Mouse (Mus musculus) kidney, embryonic 15.5 days (tissue): ENCODE measurements at regions not wholly inside any gene's neighbourhood (a gene's known extent, or its start where the extent isn't known, plus 50 kb on each side); places are given as distances from the start of the nearest gene placed in this dataset.

Source experiments
- ATAC-seq: fragments of 200-750 bp; cut with Nextera tagmentation; replicated peaks from 2 replicates; pipeline ENCODE4 v1.8.0; 2017; ENCODE audit warnings: moderate TSS enrichment; ENCODE audit not compliant: low FRiP score
- H3K27ac ChIP-seq: fragments of 300-500 bp; sonication (generic); 2 replicates; pipeline ENCODE4 v1.5.1; 2015; ENCODE audit warnings: mild to moderate bottlenecking, inconsistent platforms
- H3K27me3 ChIP-seq: fragments of 300-500 bp; sonication (generic); 2 replicates; pipeline ENCODE4 v1.6.1; 2015; ENCODE audit warnings: inconsistent platforms
- H3K36me3 ChIP-seq: fragments of 300-500 bp; sonication (generic); 2 replicates; pipeline ENCODE4 v1.6.1; 2015; ENCODE audit warnings: inconsistent platforms
- H3K4me1 ChIP-seq: fragments of 300-500 bp; sonication (generic); 2 replicates; pipeline ENCODE4 v1.6.1; 2015; ENCODE audit warnings: inconsistent platforms
- H3K4me2 ChIP-seq: fragments of 300-500 bp; sonication (generic); 2 replicates; pipeline ENCODE4 v1.6.1; 2015; ENCODE audit warnings: moderate library complexity, mild to moderate bottlenecking, inconsistent platforms
- H3K4me3 ChIP-seq: fragments of 300-500 bp; sonication (generic); replicated peaks from 2 replicates; pipeline ENCODE4 v1.5.1; 2015; ENCODE audit warnings: mild to moderate bottlenecking, inconsistent platforms
- H3K9ac ChIP-seq: fragments of 300-500 bp; sonication (generic); 2 replicates; pipeline ENCODE4 v1.6.1; 2015; ENCODE audit warnings: mild to moderate bottlenecking, inconsistent platforms
- H3K9me3 ChIP-seq: fragments of 300-500 bp; sonication (generic); replicated peaks from 2 replicates; pipeline ENCODE4 v1.6.1; 2016; ENCODE audit warnings: inconsistent platforms
- WGBS: fragments of 180-500 bp; shearing (Covaris S2); methylation state at CpG from one replicate; pipeline ENCODE4 v1.1.7; 2015; ENCODE audit warnings: mixed read lengths; 5-methylcytosine and 5-hydroxymethylcytosine counted together

DNA sequence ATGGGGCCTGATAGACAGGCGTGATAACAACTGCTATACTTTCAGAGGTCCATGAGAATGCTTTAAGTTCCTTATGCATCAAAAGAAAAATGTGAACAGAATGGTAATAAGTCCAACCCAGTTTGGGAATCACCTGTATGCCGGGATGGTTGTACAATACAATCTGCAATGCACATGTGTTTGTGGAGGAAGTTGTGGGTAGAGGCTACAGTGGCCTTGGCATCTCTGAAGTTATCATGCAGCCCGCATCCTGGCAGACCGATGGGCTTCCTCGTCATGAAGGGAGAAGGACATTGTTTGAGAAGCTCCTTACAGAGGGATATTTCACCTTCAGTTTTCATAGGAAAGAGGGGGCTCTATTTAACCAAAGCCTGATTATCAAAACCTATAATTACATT is 281.3 kb upstream of the Sall1 start:
- Histone ChIP-seq H3K4me1 (0 out of 2 replicates have a peak, but pooled peaks cover 4% of the 10 kb centered on the region), H3K36me3 (no peaks in the 10 kb centered on the region), H3K27me3 (no peaks in the 10 kb centered on the region), H3K9ac (no peak overlapping the region), H3K4me2 (no peak overlapping the region), H3K27ac (no peak overlapping the region), H3K4me3 (no peak overlapping the region), H3K9me3 (no peaks in the 10 kb centered on the region)
- ATAC-seq, result no peak
- 89% methylated on average over 5 of the region's 5 CpGs for WGBS

DNA sequence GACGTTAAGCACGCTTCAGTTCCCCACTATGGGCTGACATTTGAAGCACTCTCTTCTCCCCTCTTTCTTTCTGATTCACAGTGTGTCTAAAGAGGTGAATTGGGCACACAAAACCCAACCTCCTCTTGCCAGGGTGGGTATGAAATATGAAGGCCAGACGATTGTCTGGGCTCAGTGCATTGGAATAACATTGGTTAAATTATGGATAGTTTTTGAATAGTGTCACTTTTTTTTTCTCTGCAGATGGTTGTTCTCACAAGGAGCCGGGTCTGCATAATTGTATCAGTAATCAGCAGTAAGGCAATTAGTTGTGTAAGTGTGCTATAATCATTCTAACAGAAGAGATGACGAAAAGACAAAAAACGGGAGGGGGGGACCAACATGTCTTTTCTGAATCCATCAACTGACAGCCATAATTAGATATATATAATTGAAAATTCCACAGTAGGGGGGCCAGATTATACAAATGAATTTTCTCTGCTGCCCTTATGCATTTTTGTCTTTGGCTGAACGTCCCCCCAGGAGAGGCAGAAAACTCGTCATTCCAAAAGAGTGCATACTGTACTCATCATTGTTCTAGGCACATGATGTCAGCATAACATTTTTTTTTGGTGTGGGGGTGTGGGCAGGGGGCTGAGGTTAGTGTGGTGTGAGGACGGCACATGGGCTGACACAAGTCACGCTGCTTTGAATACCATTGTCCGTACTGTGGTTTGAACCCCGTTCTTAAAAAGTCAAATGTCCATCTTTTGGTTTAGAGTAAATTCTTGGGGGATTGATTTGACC is 280.7 kb upstream of the Sall1 start:
- Histone ChIP-seq H3K27me3 (no peaks in the 10 kb centered on the region), H3K27ac (no peak overlapping the region), H3K36me3 (no peaks in the 10 kb centered on the region), H3K4me2 (no peak overlapping the region), H3K9me3 (no peaks in the 10 kb centered on the region), H3K4me1 (0 out of 2 replicates have a peak, but pooled peaks cover 4% of the 10 kb centered on the region), H3K4me3 (no peak overlapping the region), H3K9ac (no peak overlapping the region)
- ATAC-seq, result no peak
- 71% methylated on average over 12 of the region's 12 CpGs for WGBS

- peak overlapping the region; percentile 95 for H3K27ac ChIP-seq
- 31% methylated on average over 18 of the region's 18 CpGs for WGBS
Measured at GRCm38 (mm10) chr8:89317514-89318289, 273.7 kb upstream of the Sall1 start.

GRCm38 (mm10) chr8:89316566-89317175 is 272.7 kb upstream of the Sall1 start:
- Histone ChIP-seq H3K4me3 (no peak overlapping the region), H3K27me3 (no peaks in the 10 kb centered on the region), H3K27ac (peak overlapping the region; percentile 95), H3K4me1 (peaks cover 22% of the 10 kb centered on the region), H3K9ac (no peak overlapping the region), H3K36me3 (no peaks in the 10 kb centered on the region), H3K4me2 (peak overlapping the region; percentile 51), H3K9me3 (no peaks in the 10 kb centered on the region)
- ATAC-seq, result peak; percentile 73
- WGBS, result 40% methylated on average over 12 of the region's 12 CpGs

More at GRCm38 (mm10) chr8:89317514-89318289, 273.7 kb upstream of the Sall1 start:
- Histone ChIP-seq H3K9ac (no peak overlapping the region), H3K4me1 (peaks cover 22% of the 10 kb centered on the region), H3K4me2 (peak overlapping the region; percentile 51), H3K9me3 (no peaks in the 10 kb centered on the region), H3K27me3 (no peaks in the 10 kb centered on the region), H3K36me3 (no peaks in the 10 kb centered on the region), H3K4me3 (peak overlapping the region; percentile 23)
- peak; percentile 82 for ATAC-seq

DNA sequence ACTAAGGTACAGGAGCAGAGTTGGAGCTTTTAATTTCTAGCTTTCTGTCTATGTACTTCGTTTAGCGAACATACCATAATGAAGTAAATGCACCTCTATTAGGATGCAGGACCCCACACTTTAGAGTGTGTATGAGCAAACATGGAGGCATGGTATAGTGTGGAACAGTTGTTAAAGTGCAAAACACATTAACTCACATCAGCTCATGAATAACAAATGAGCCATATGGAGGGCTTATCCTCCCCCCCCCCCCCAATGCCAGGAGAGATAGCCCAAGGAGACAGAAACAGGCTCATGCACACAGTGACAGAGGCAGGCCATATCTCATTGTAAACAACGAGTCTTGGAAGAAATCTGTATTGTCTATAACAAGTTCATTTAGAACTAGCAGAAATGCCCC is 270.9 kb upstream of the Sall1 start:
- H3K36me3 ChIP-seq, result no peaks in the 10 kb centered on the region
- WGBS, result 87% methylated on average over 3 of the region's 3 CpGs
- H3K4me2 ChIP-seq, result no peak overlapping the region
- H3K27ac ChIP-seq, result no peak overlapping the region
- H3K9me3 ChIP-seq, result no peaks in the 10 kb centered on the region
- peaks cover 29% of the 10 kb centered on the region for H3K4me1 ChIP-seq
- no peak for ATAC-seq
- H3K9ac ChIP-seq, result no peak overlapping the region
- no peak overlapping the region for H3K4me3 ChIP-seq
- 0 out of 2 replicates have a peak, but pooled peaks cover 3% of the 10 kb centered on the region for H3K27me3 ChIP-seq

DNA sequence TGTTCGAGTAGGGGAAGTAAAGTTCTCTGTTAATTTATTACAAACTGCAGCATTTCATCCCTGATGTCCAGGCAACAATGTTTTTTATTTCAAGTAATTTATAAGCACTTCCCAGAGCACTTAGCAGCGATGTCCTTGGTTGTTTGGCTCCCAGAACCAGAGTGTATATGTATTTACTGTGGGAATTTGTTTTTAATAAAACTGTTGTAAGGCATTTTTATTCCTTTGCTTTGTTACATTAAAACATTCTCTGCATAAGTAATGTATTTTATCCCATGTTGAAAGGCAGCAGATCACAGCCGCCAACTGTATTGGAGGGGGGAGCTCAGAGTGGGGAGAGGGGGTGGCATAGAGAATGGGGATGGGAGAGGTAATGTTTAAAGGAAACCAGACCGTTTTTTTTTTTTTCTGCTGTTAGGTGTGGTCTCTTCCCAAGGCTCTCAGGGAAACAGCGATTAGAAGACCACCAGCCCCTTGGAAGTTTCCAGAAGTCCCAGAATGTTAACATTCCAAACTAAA is 266.8 kb upstream of the Sall1 start:
- Histone ChIP-seq H3K27ac (0 out of 2 replicates have a peak overlapping the region, but pooled peaks have one; percentile 18), H3K4me1 (peaks cover 27% of the 10 kb centered on the region), H3K9ac (no peak overlapping the region), H3K27me3 (0 out of 2 replicates have a peak, but pooled peaks cover 3% of the 10 kb centered on the region), H3K4me2 (no peak overlapping the region), H3K9me3 (no peaks in the 10 kb centered on the region), H3K36me3 (no peaks in the 10 kb centered on the region), H3K4me3 (no peak overlapping the region)
- 36% methylated on average over 5 of the region's 5 CpGs for WGBS
- ATAC-seq, result no peak

DNA sequence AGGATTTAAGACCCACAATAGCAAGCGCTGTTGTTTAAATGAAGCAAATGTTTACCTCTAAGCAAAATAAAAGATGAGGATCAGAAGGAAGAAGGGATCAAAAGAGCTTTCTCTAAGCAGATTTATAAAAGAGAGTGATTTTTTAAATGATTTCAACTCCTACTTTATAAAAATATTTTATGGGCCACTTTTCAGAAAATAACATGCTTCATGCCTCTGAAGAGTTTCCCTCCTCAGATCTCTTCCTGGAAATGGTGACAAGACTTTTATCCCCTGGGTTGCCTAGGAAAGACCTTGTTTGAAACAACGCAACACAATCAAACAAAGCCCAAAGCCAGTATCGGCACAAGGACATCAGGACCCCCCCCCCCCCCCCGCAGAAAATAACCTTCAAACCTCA is 265.6 kb upstream of the Sall1 start:
- ATAC-seq, result no peak
- 26% methylated on average over 4 of the region's 4 CpGs for WGBS
- H3K9me3 ChIP-seq, result no peaks in the 10 kb centered on the region
- H3K27ac ChIP-seq, result no peak overlapping the region
- H3K4me1 ChIP-seq, result peaks cover 25% of the 10 kb centered on the region
- no peak overlapping the region for H3K4me2 ChIP-seq
- no peak overlapping the region for H3K9ac ChIP-seq
- 0 out of 2 replicates have a peak, but pooled peaks cover 3% of the 10 kb centered on the region for H3K27me3 ChIP-seq
- no peak overlapping the region for H3K4me3 ChIP-seq
- H3K36me3 ChIP-seq, result no peaks in the 10 kb centered on the region

DNA sequence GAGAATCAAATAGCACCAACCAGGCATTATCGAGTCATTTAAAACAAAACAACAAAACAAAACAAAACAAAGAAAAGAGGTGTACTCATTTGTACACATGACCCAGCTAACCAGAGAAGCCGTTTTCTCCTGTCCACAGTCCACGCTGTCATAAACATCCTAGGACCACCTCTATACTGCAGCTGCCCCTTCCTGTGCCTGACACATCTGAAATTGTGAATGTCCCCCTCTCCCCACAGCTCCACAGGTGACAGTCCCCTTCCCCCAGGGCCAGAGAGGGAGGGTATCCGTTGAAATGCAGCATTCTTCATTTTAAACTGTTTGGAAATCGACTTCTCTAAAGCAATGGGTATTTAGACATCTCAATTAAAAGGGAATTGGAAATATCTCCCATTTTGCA is 265.0 kb upstream of the Sall1 start:
- peaks cover 29% of the 10 kb centered on the region for H3K4me1 ChIP-seq
- no peak overlapping the region for H3K9ac ChIP-seq
- no peak overlapping the region for H3K4me2 ChIP-seq
- whole genome bisulfite sequencing, result 35% methylated on average over 5 of the region's 5 CpGs
- H3K4me3 ChIP-seq, result no peak overlapping the region
- no peak for ATAC-seq
- 0 out of 2 replicates have a peak, but pooled peaks cover 3% of the 10 kb centered on the region for H3K27me3 ChIP-seq
- H3K9me3 ChIP-seq, result no peaks in the 10 kb centered on the region
- H3K36me3 ChIP-seq, result no peaks in the 10 kb centered on the region
- H3K27ac ChIP-seq, result peak overlapping the region; percentile 22; the same call in 1 of the 2 replicates

GRCm38 (mm10) chr8:89308532-89308931 is 264.6 kb upstream of the Sall1 start:
- H3K9ac ChIP-seq, result no peak overlapping the region
- H3K27me3 ChIP-seq, result 0 out of 2 replicates have a peak, but pooled peaks cover 3% of the 10 kb centered on the region
- WGBS, result 62% methylated on average over 8 of the region's 8 CpGs
- ATAC-seq, result no peak
- H3K4me2 ChIP-seq, result no peak overlapping the region
- peaks cover 29% of the 10 kb centered on the region for H3K4me1 ChIP-seq
- peak overlapping the region; percentile 20; the same call in 1 of the 2 replicates for H3K27ac ChIP-seq
- H3K4me3 ChIP-seq, result no peak overlapping the region
- H3K9me3 ChIP-seq, result no peaks in the 10 kb centered on the region
- H3K36me3 ChIP-seq, result no peaks in the 10 kb centered on the region

GRCm38 (mm10) chr8:89307601-89308000 is 263.6 kb upstream of the Sall1 start:
- Histone ChIP-seq H3K27me3 (0 out of 2 replicates have a peak, but pooled peaks cover 3% of the 10 kb centered on the region), H3K9me3 (no peaks in the 10 kb centered on the region), H3K9ac (no peak overlapping the region), H3K4me2 (no peak overlapping the region), H3K4me1 (peaks cover 29% of the 10 kb centered on the region), H3K36me3 (no peaks in the 10 kb centered on the region), H3K4me3 (no peak overlapping the region), H3K27ac (no peak overlapping the region)
- whole genome bisulfite sequencing, result 31% methylated on average over 10 of the region's 10 CpGs
- no peak; the same call in 1 of the 2 replicates for ATAC-seq

DNA sequence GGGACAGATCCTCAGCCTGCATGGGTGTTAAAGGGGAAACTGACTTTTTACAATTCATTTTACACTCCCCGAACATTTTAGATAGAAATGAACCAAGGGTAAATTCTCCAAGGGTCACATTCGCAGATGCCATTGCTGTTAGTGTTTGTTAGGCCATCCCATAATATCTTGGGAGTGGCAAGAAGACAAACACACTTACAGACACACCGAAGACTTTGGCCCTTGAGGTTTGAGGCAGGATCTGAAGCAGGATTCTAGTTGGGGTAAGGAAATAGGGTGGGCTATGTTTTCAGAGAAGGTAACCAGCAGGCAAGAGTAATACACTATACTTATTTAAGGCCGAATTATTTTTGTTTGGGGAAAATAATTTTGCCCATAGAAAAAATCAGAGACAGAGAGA is 263.1 kb upstream of the Sall1 start:
- H3K27ac ChIP-seq, result no peak overlapping the region
- ATAC-seq, result no peak
- peaks cover 29% of the 10 kb centered on the region for H3K4me1 ChIP-seq
- H3K27me3 ChIP-seq, result 0 out of 2 replicates have a peak, but pooled peaks cover 3% of the 10 kb centered on the region
- 74% methylated on average over 4 of the region's 4 CpGs for WGBS
- no peaks in the 10 kb centered on the region for H3K9me3 ChIP-seq
- no peaks in the 10 kb centered on the region for H3K36me3 ChIP-seq
- no peak overlapping the region for H3K4me2 ChIP-seq
- no peak overlapping the region for H3K4me3 ChIP-seq
- H3K9ac ChIP-seq, result no peak overlapping the region
